Mouse (Mus musculus) intestine, postnatal 0 days (tissue): ENCODE measurements around the gene Smad5. TPM values are rescaled to one million over a fixed set of nuclear protein-coding genes. Genes with fewer than 3 reads are reported as not detected.

Source experiments
- ATAC-seq: fragments of 200-750 bp; cut with Nextera tagmentation; 2 replicates; pipeline ENCODE4 v1.8.0; 2017; ENCODE audit warnings: mild to moderate bottlenecking, moderate TSS enrichment, moderate library complexity
- H3K27ac ChIP-seq: fragments of 300-500 bp; sonication (generic); 2 replicates; pipeline ENCODE4 v1.5.1; 2014; ENCODE audit warnings: mild to moderate bottlenecking, low read depth, low read length, moderate library complexity
- H3K27me3 ChIP-seq: fragments of 300-500 bp; sonication (generic); replicated peaks from 2 replicates; pipeline ENCODE4 v1.6.1; 2014; ENCODE audit warnings: low read length, mixed read lengths; ENCODE audit not compliant: control insufficient read depth, insufficient read depth
- H3K36me3 ChIP-seq: fragments of 300-500 bp; sonication (generic); 2 replicates; pipeline ENCODE4 v1.6.1; 2014; ENCODE audit warnings: mild to moderate bottlenecking, moderate library complexity; ENCODE audit not compliant: control insufficient read depth, insufficient read depth
- H3K4me1 ChIP-seq: fragments of 300-500 bp; sonication (generic); replicated peaks from 2 replicates; pipeline ENCODE4 v1.6.1; 2014; ENCODE audit warnings: antibody characterized with exemption, low read length, mixed read lengths; ENCODE audit not compliant: control insufficient read depth, insufficient read depth
- H3K4me2 ChIP-seq: fragments of 300-500 bp; sonication (generic); replicated peaks from 2 replicates; pipeline ENCODE4 v1.6.1; 2014; ENCODE audit warnings: low read depth, mild to moderate bottlenecking, moderate library complexity
- H3K4me3 ChIP-seq: fragments of 300-500 bp; sonication (generic); 2 replicates; pipeline ENCODE4 v1.5.1; 2014; ENCODE audit warnings: low read depth, low read length
- H3K9ac ChIP-seq: fragments of 300-500 bp; sonication (generic); 2 replicates; pipeline ENCODE4 v1.6.1; 2014; ENCODE audit warnings: mild to moderate bottlenecking, low read depth, low read length
- H3K9me3 ChIP-seq: fragments of 300-500 bp; sonication (generic); 2 replicates; pipeline ENCODE4 v1.6.1; 2016; ENCODE audit warnings: mixed run types; ENCODE audit not compliant: control insufficient read depth
- CTCF ChIP-seq: sonication (generic); IDR thresholded peaks from 2 replicates; pipeline ENCODE4 v1.5.1; 2016; ENCODE audit warnings: low read depth, mild to moderate bottlenecking, control low read depth, antibody characterized with exemption, moderate library complexity
- WGBS: fragments of 180-500 bp; shearing (Covaris S2); extraction: QIAGEN DNeasy Blood & Tissue Kit; methylation state at CpG from one replicate; pipeline ENCODE4 v1.1.7; 2014; 5-methylcytosine and 5-hydroxymethylcytosine counted together
- polyA plus RNA-seq: library from polyadenylated mRNA; unstranded; fragments of >200 nt; fragmentation: Nextera tagmentation; extraction: Ambion mirVana; gene quantifications from 2 replicates; pipeline ENCODE4 v1.2.1, GENCODE M21; 2015

Gene Smad5
- polyA plus RNA-seq, 1 experiment from 2014 or later, result 8.5 TPM

DNA sequence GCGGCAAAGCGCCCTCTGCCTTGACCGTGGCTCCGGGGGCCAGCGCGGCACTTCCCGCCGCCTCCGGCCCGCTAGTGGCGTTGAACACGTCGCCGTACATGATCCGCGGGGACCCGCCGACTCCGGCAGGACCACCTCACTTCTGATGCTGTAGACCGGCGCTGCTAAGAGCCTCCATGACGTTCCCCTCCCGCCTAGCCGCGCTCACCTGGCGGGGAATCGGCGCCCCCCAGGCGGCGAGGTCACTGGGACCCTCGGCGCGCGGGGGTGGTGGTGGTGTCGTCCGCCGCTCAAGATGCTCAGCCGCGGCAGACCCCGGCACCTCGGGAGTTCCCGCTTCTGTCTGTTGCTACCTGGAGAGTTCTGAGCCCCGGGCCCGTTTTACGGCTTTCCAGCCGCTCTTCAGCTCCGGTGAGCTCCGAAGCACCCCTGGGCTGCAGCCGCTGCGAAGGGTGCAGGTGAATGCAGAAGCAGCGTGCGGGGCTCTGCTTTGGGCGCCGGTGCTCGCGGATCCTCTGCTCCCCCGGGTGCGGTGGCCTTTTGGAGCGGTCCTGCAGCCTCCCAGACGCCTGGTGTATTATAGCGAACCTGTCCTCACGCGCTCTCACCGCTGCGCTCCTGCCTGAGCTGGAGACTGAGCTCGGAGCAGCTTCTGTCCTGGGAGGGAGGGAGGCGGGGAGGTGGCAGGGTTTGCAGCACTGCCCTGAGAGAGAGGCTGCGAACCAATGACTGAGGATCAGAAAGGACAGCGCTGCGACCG is 50.6 kb downstream of the Smad5 start, which contains the start of gene Gm45623:
Gm45623 (minus strand) TSS at position 636 of the 760 bp plus-strand sequence.
- H3K36me3 ChIP-seq, result no peaks in the 10 kb centered on the region
- H3K4me1 ChIP-seq, result 0 out of 2 replicates have a peak, but pooled peaks cover 4% of the 10 kb centered on the region
- no peak for ATAC-seq
- peaks cover 39% of the 10 kb centered on the region for H3K27me3 ChIP-seq
- peak within 1 kb of the TSS; percentile 41 for H3K4me3 ChIP-seq
- no peaks in the 10 kb centered on the region for H3K9me3 ChIP-seq
- no peak within 1 kb of the TSS for H3K9ac ChIP-seq
- peak within 1 kb of the TSS; percentile 65 for H3K4me2 ChIP-seq
- H3K27ac ChIP-seq, result no peak within 1 kb of the TSS
- WGBS, result 1% methylated on average over 71 of the region's 71 CpGs
- TF ChIP-seq CTCF, result no peak

- Histone ChIP-seq H3K4me2 (no peak overlapping the region), H3K9me3 (no peaks in the 10 kb centered on the region), H3K4me3 (no peak overlapping the region), H3K36me3 (no peaks in the 10 kb centered on the region), H3K27ac (no peak overlapping the region), H3K4me1 (0 out of 2 replicates have a peak, but pooled peaks cover 4% of the 10 kb centered on the region), H3K9ac (no peak overlapping the region), H3K27me3 (peaks cover 34% of the 10 kb centered on the region)
- ATAC-seq, result 0 out of 2 replicates have a peak, but pooled peaks have one; percentile 16
- WGBS, result 57% methylated on average over 6 of the region's 6 CpGs
- TF ChIP-seq CTCF, result peak; percentile 58
Measured at GRCm38 (mm10) chr13:56755871-56756270, 53.1 kb downstream of the Smad5 start.

GRCm38 (mm10) chr13:56757201-56757600 is 54.4 kb downstream of the Smad5 start:
- ATAC-seq, result no peak
- WGBS, result 33% methylated on average over 12 of the region's 12 CpGs
- no peaks in the 10 kb centered on the region for H3K9me3 ChIP-seq
- no peaks in the 10 kb centered on the region for H3K36me3 ChIP-seq
- peaks cover 23% of the 10 kb centered on the region for H3K27me3 ChIP-seq
- no peak for TF ChIP-seq CTCF
- no peak overlapping the region for H3K4me3 ChIP-seq
- 0 out of 2 replicates have a peak, but pooled peaks cover 4% of the 10 kb centered on the region for H3K4me1 ChIP-seq
- H3K27ac ChIP-seq, result no peak overlapping the region
- H3K9ac ChIP-seq, result no peak overlapping the region
- H3K4me2 ChIP-seq, result no peak overlapping the region

- H3K36me3 ChIP-seq, result no peaks in the 10 kb centered on the region
- H3K4me3 ChIP-seq, result no peak overlapping the region
- TF ChIP-seq CTCF, result peak; percentile 96
- H3K9ac ChIP-seq, result no peak overlapping the region
- no peaks in the 10 kb centered on the region for H3K4me1 ChIP-seq
- peaks cover 10% of the 10 kb centered on the region for H3K27me3 ChIP-seq
- no peak for ATAC-seq
- 37% methylated on average over 6 of the region's 6 CpGs for WGBS
- no peak overlapping the region for H3K27ac ChIP-seq
- no peak overlapping the region for H3K4me2 ChIP-seq
- no peaks in the 10 kb centered on the region for H3K9me3 ChIP-seq
Measured at GRCm38 (mm10) chr13:56758492-56758891, 55.7 kb downstream of the Smad5 start.

GRCm38 (mm10) chr13:56762446-56763229 is 59.8 kb downstream of the Smad5 start:
- H3K27me3 ChIP-seq, result no peaks in the 10 kb centered on the region
- no peak overlapping the region for H3K9ac ChIP-seq
- H3K4me1 ChIP-seq, result 0 out of 2 replicates have a peak, but pooled peaks cover 4% of the 10 kb centered on the region
- H3K9me3 ChIP-seq, result no peaks in the 10 kb centered on the region
- H3K4me2 ChIP-seq, result no peak overlapping the region
- H3K4me3 ChIP-seq, result no peak overlapping the region
- no peak overlapping the region for H3K27ac ChIP-seq
- ATAC-seq, result no peak
- WGBS, result 44% methylated on average over 13 of the region's 13 CpGs
- TF ChIP-seq CTCF, result no peak
- no peaks in the 10 kb centered on the region for H3K36me3 ChIP-seq
